In the genomic region with DNA sequence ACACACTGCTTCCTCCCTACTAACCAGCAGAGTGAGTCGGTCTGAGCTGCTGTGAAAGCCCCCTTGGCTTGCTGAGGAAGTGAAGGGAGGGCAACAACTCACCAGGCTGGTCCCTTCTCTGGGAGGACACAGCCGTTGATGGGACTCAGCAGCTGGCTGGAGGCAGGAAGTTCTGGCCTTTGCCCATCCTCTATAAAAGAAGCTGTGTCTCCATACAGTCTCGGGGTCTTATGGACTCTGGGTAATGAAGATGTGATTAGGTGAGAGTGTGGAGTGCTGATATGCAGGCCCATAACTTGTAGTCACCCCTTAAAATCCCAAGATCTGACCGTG, we compare ENCODE assay signal across 9 mouse cellular contexts. TPM values are rescaled to one million over a fixed set of nuclear protein-coding genes. Genes with fewer than 3 reads are reported as not detected.
DNase-seq lines count a peak whose midpoint lies in the region; ATAC-seq and TF ChIP-seq lines count a peak whose summit lies in the region.
"Had no signal": no experiment of that assay in that cellular context is flagged by ENCODE, and none has a peak within 500 bp of the region (broad histone marks: within the 10 kb centered on the region; RNA-seq: fewer than 3 reads in every experiment).

No protein-coding gene starts in this region.

- H3K27ac ChIP-seq in kidney, adult 2 months (ENCODE audit: insufficient read depth, low read depth, low read length), result peak overlapping the region; percentile 30
- H3K27ac ChIP-seq in bone marrow macrophage, adult 2 months (ENCODE audit: insufficient read depth, low read depth, low read length), result peak overlapping the region; percentile 5
- H3K27ac ChIP-seq in hindbrain, embryonic 13.5 days, result peak overlapping the region; percentile 95
- H3K27ac ChIP-seq in midbrain, embryonic 13.5 days, result peak overlapping the region; percentile 89

- no peak for TF ChIP-seq CTCF in kidney, adult 2 months (conservative IDR thresholded peaks at IDR 0.05; ENCODE audit: insufficient read depth, insufficient read length, low read depth, low read length)
- TF ChIP-seq CTCF in bone marrow macrophage, adult 2 months (IDR thresholded peaks at IDR 0.05; ENCODE audit: low read depth, low read length), result no peak

- H3K4me2 ChIP-seq in hindbrain, embryonic 13.5 days, result peak overlapping the region; percentile 96
- peak overlapping the region; percentile 98 for H3K4me2 ChIP-seq in midbrain, embryonic 13.5 days (replicated peaks)

- peak overlapping the region; percentile 98 for H3K9ac ChIP-seq in hindbrain, embryonic 13.5 days
- H3K9ac ChIP-seq in midbrain, embryonic 13.5 days (replicated peaks), result peak overlapping the region; percentile 97

- 18% methylated on average over 4 of the region's 4 CpGs for WGBS in kidney, adult 2 months
- 35% methylated on average over 4 of the region's 4 CpGs for WGBS in hindbrain, embryonic 13.5 days
- 34% methylated on average over 4 of the region's 4 CpGs for WGBS in midbrain, embryonic 13.5 days

- no peak for ATAC-seq in hindbrain, embryonic 13.5 days (ENCODE audit: low FRiP score)
- ATAC-seq in midbrain, embryonic 13.5 days, result no peak
- ATAC-seq: Patski had no signal

- no peaks in the 10 kb centered on the region for H3K36me3 ChIP-seq in kidney, adult 2 months (ENCODE audit: control insufficient read depth, insufficient read depth, low read length)
- peaks cover 5% of the 10 kb centered on the region for H3K36me3 ChIP-seq in hindbrain, embryonic 13.5 days
- H3K36me3 ChIP-seq in midbrain, embryonic 13.5 days, result peaks cover 9% of the 10 kb centered on the region

- peak overlapping the region; percentile 71 for H3K4me3 ChIP-seq in kidney, adult 2 months (ENCODE audit: insufficient read depth, low read depth, low read length)
- peak overlapping the region; percentile 92 for H3K4me3 ChIP-seq in bone marrow macrophage, adult 2 months (ENCODE audit: insufficient read depth, low read length)
- peak overlapping the region; percentile 96 for H3K4me3 ChIP-seq in hindbrain, embryonic 13.5 days
- peak overlapping the region; percentile 97 for H3K4me3 ChIP-seq in midbrain, embryonic 13.5 days (replicated peaks)

- no peak for TF ChIP-seq POLR2A in kidney, adult 2 months (IDR thresholded peaks at IDR 0.05; ENCODE audit: low read depth, low read length)
- TF ChIP-seq POLR2A in bone marrow macrophage, adult 2 months (IDR thresholded peaks at IDR 0.05; ENCODE audit: borderline replicate concordance, low read depth, low read length), result no peak

- no peaks in the 10 kb centered on the region for H3K27me3 ChIP-seq in kidney, adult 2 months (replicated peaks; ENCODE audit: control insufficient read depth, insufficient read depth, low read length)
- H3K27me3 ChIP-seq in hindbrain, embryonic 13.5 days, result no peaks in the 10 kb centered on the region
- no peaks in the 10 kb centered on the region for H3K27me3 ChIP-seq in midbrain, embryonic 13.5 days
- H3K27me3 ChIP-seq: Patski had no signal

- H3K9me3 ChIP-seq in hindbrain, embryonic 13.5 days, result no peaks in the 10 kb centered on the region
- no peaks in the 10 kb centered on the region for H3K9me3 ChIP-seq in midbrain, embryonic 13.5 days

- H3K4me1 ChIP-seq in kidney, adult 2 months (ENCODE audit: control insufficient read depth, insufficient read depth, low read length), result peaks cover 36% of the 10 kb centered on the region
- peaks cover 45% of the 10 kb centered on the region for H3K4me1 ChIP-seq in bone marrow macrophage, adult 2 months (ENCODE audit: control insufficient read depth, insufficient read depth, low read length)
- peaks cover 83% of the 10 kb centered on the region for H3K4me1 ChIP-seq in hindbrain, embryonic 13.5 days (replicated peaks)
- H3K4me1 ChIP-seq in midbrain, embryonic 13.5 days (replicated peaks), result peaks cover 78% of the 10 kb centered on the region

- DNase-seq in kidney, adult 2 months, result no peak
- no peak for DNase-seq in kidney, adult 18-20 months
- no peak for DNase-seq in frontal cortex, adult 2 months (ENCODE audit: extremely low spot score in 1 of 2, low spot score in 1 of 2)
- DNase-seq in spleen, postnatal 14 days (ENCODE audit: low spot score in 2 of 2), result no peak
- DNase-seq in urinary bladder, postnatal 36 days (ENCODE audit: low spot score in 2 of 2), result no peak

RNA-seq across cellular contexts. Expression of a gene that starts 0.9 kb away (rescaled TPM):
- 53.2 and 58.5 TPM in 2 replicates for polyA plus RNA-seq in kidney, adult 2 months (2012; rRNA removed)
- 29.4 and 34.0 TPM in 2 replicates for polyA plus RNA-seq in bone marrow macrophage, adult 2 months (2012; ENCODE audit: insufficient read depth, insufficient read length, missing spikeins)
- 14.3 and 15.1 TPM in 2 replicates for polyA plus RNA-seq in hindbrain, embryonic 13.5 days (2015; fragmentation: Nextera tagmentation; extraction: Ambion mirVana)
- polyA plus RNA-seq in midbrain, embryonic 13.5 days (2015; fragmentation: Nextera tagmentation; extraction: Ambion mirVana), result 13.6 and 14.9 TPM in 2 replicates
- polyA plus RNA-seq in frontal cortex, adult 2 months (2012; rRNA removed), result 196 and 197 TPM in 2 replicates

RNA-seq across cellular contexts. Expression of a gene that starts 4.8 kb away (rescaled TPM):
- polyA plus RNA-seq in kidney, adult 2 months (2012; rRNA removed), result 22.3 and 31.4 TPM in 2 replicates
- 5.0 and 5.1 TPM in 2 replicates for polyA plus RNA-seq in bone marrow macrophage, adult 2 months (2012; ENCODE audit: insufficient read depth, insufficient read length, missing spikeins)
- polyA plus RNA-seq in hindbrain, embryonic 13.5 days (2015; fragmentation: Nextera tagmentation; extraction: Ambion mirVana), result 29.4 and 31.0 TPM in 2 replicates
- polyA plus RNA-seq in midbrain, embryonic 13.5 days (2015; fragmentation: Nextera tagmentation; extraction: Ambion mirVana), result 20.8 and 27.6 TPM in 2 replicates
- 140 and 156 TPM in 2 replicates for polyA plus RNA-seq in frontal cortex, adult 2 months (2012; rRNA removed)

RNA-seq across cellular contexts. Expression of a gene that starts 20.6 kb away (rescaled TPM):
- polyA plus RNA-seq in kidney, adult 2 months (2012; rRNA removed), result 2.7 and 3.2 TPM in 2 replicates
- polyA plus RNA-seq in bone marrow macrophage, adult 2 months (2012; ENCODE audit: insufficient read depth, insufficient read length, missing spikeins), result 10.4 and 10.5 TPM in 2 replicates
- 1.9 and 3.3 TPM in 2 replicates for polyA plus RNA-seq in hindbrain, embryonic 13.5 days (2015; fragmentation: Nextera tagmentation; extraction: Ambion mirVana)
- 2.4 and 2.6 TPM in 2 replicates for polyA plus RNA-seq in midbrain, embryonic 13.5 days (2015; fragmentation: Nextera tagmentation; extraction: Ambion mirVana)
- 0.48 and 0.66 TPM in 2 replicates for polyA plus RNA-seq in frontal cortex, adult 2 months (2012; rRNA removed)

RNA-seq across cellular contexts. Expression of a gene that starts 21.5 kb away (rescaled TPM):
- polyA plus RNA-seq in kidney, adult 2 months (2012; rRNA removed), result 19.4 and 24.4 TPM in 2 replicates
- polyA plus RNA-seq in bone marrow macrophage, adult 2 months (2012; ENCODE audit: insufficient read depth, insufficient read length, missing spikeins), result 13.1 and 15.7 TPM in 2 replicates
- 14.9 and 15.5 TPM in 2 replicates for polyA plus RNA-seq in hindbrain, embryonic 13.5 days (2015; fragmentation: Nextera tagmentation; extraction: Ambion mirVana)
- polyA plus RNA-seq in midbrain, embryonic 13.5 days (2015; fragmentation: Nextera tagmentation; extraction: Ambion mirVana), result 16.2 and 16.3 TPM in 2 replicates
- polyA plus RNA-seq in frontal cortex, adult 2 months (2012; rRNA removed), result 7.5 and 8.6 TPM in 2 replicates

RNA-seq across cellular contexts. Expression of a gene that starts 24.7 kb away (rescaled TPM):
- polyA plus RNA-seq in kidney, adult 2 months (2012; rRNA removed), result not detected in 2 replicates
- 0.32 TPM in 1 of 2 replicates, not detected in the other for polyA plus RNA-seq in bone marrow macrophage, adult 2 months (2012; ENCODE audit: insufficient read depth, insufficient read length, missing spikeins)
- polyA plus RNA-seq in hindbrain, embryonic 13.5 days (2015; fragmentation: Nextera tagmentation; extraction: Ambion mirVana), result not detected in 2 replicates
- polyA plus RNA-seq in midbrain, embryonic 13.5 days (2015; fragmentation: Nextera tagmentation; extraction: Ambion mirVana), result 0.12 and 0.14 TPM in 2 replicates
- polyA plus RNA-seq in frontal cortex, adult 2 months (2012; rRNA removed), result not detected in 2 replicates
- polyA plus RNA-seq: Patski had no signal

Comparison
In these comparisons a context has a peak if more than half of its experiments do, and no peak if none do; other contexts are left out.
1. H3K27ac ChIP-seq: peak in every context shown above with its lines; median percentile 95 in hindbrain, embryonic 13.5 days; 89 in midbrain, embryonic 13.5 days; 30 in kidney, adult 2 months; 5 in bone marrow macrophage, adult 2 months.